Mouse (Mus musculus): ENCODE measurements around the gene Nrxn3. TPM values are rescaled to one million over a fixed set of nuclear protein-coding genes. Genes with fewer than 3 reads are reported as not detected.
A peak's percentile ranks its signal among the peaks of the same experiment; 100 is the strongest.

The Nrxn3 gene
- polyA plus RNA-seq, 1 experiment from 2014 or later: 94.1 TPM

DNA sequence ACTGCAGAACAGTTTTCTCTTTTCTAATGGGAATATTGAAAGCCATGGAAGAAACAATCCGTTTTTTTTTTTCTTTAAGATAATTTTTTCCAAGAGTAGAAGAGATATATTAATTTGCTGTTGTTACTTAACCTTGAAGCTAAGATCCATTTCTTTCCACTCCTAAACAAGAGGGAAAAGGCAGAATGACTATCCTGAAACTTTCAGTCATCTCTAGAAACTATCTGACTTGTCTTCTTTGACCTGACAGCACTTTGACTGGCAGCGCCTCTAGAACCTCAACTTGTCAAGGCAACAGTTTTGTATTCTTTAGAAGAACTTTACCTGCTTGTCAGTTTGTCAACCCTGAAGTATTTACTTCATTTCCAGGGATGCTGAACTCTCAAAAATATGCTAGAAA, 227.2 kb downstream of the Nrxn3 start:
- H3K9ac ChIP-seq: no peak overlapping the region
- no peak for ATAC-seq (ENCODE audit: low FRiP score, low read depth)
- no peak overlapping the region for H3K4me2 ChIP-seq
- 0 out of 2 replicates have a peak, but pooled peaks cover 7% of the 10 kb centered on the region for H3K4me1 ChIP-seq (replicated peaks)
- no peaks in the 10 kb centered on the region for H3K27me3 ChIP-seq
- H3K9me3 ChIP-seq: no peaks in the 10 kb centered on the region
- no peak overlapping the region for H3K27ac ChIP-seq (replicated peaks)
- H3K4me3 ChIP-seq: no peak overlapping the region
- no peaks in the 10 kb centered on the region for H3K36me3 ChIP-seq
- WGBS: 88% methylated on average over 2 of the region's 2 CpGs

DNA sequence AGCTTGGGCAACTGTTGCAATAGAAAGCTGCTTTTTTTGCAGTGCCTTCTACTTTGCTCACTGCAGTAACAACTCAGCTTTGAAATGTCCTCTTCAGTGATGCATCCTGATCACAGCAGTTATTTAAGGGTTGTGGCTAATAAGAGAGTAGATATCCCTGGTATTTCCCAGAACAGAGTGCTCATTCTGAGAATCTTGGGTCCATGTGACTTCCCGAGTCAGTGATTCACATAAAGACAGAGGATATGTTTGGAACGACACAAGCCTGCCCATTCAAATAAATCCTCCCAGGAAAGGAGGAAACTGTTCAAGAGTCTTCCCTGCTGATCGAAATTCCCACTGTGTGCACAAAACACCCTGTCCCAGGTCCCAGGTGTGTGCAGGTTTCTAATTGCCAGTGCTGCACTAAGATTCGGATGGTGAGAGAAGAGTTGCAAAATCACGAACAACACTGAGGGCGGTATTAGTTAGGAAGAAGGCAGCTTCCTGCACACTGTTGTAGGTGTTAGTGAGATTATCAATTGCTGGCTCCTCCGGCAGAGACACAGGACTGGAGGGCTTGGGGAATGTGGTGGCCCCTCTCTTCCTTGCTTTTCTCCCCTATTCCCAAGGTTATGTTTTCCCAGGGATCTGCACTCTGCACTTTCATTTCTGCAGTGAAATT, 230.4 kb downstream of the Nrxn3 start:
- H3K4me3 ChIP-seq: no peak overlapping the region
- 68% methylated on average over 7 of the region's 7 CpGs for WGBS
- H3K9me3 ChIP-seq: no peaks in the 10 kb centered on the region
- no peak overlapping the region for H3K4me2 ChIP-seq
- H3K27me3 ChIP-seq: no peaks in the 10 kb centered on the region
- H3K27ac ChIP-seq (replicated peaks): no peak overlapping the region
- no peaks in the 10 kb centered on the region for H3K36me3 ChIP-seq
- H3K9ac ChIP-seq: no peak overlapping the region
- H3K4me1 ChIP-seq (replicated peaks): 0 out of 2 replicates have a peak, but pooled peaks cover 7% of the 10 kb centered on the region
- no peak for ATAC-seq (ENCODE audit: low FRiP score, low read depth)

DNA sequence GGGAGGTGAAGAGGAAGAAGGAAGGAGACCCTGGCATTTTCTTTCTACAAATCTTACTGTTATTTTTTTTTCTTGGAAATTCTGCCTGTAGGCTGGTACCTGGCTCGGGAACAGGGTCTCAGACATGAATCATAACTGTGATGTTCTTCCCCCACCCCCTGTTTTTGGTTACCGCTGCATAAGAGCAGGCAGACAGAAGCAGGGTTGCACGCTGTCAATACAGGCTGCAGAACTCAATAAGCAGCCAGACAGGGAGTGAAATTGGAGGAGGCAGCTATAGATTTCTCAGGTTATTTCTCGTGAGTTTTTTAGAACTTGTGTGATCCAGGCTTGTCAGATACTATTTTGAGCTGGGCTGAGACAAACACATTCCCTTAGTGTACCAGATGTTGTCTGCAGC, 231.1 kb downstream of the Nrxn3 start:
- no peaks in the 10 kb centered on the region for H3K36me3 ChIP-seq
- H3K4me3 ChIP-seq: no peak overlapping the region
- ATAC-seq (ENCODE audit: low FRiP score, low read depth): no peak
- H3K4me2 ChIP-seq: no peak overlapping the region
- 0 out of 2 replicates have a peak overlapping the region, but pooled peaks have one; percentile 5 for H3K27ac ChIP-seq (replicated peaks)
- no peak overlapping the region for H3K9ac ChIP-seq
- H3K9me3 ChIP-seq: no peaks in the 10 kb centered on the region
- 0 out of 2 replicates have a peak, but pooled peaks cover 7% of the 10 kb centered on the region for H3K4me1 ChIP-seq (replicated peaks)
- 67% methylated on average over 4 of the region's 4 CpGs for WGBS
- H3K27me3 ChIP-seq: no peaks in the 10 kb centered on the region

DNA sequence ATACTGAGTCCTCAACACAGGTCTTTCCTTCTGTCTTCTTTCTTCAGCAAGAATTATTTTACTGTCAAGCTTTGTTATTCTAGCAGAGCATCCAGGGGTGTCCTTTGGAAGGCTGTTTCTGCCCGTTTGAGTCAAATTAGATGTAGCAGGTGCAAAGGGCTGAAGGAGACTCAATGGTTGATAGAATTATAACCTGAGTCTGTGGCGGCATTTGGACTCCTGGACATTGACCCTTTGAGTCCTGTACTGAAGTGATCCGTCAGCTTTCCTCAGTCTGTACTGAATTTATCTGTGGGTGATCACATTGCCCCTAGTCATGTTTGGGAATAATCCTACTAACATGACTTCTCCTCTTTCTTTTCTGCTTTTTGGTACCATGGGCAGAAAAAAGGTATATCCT, 234.8 kb downstream of the Nrxn3 start:
- H3K27me3 ChIP-seq: no peaks in the 10 kb centered on the region
- H3K36me3 ChIP-seq: no peaks in the 10 kb centered on the region
- 75% methylated on average over 3 of the region's 3 CpGs for WGBS
- no peaks in the 10 kb centered on the region for H3K9me3 ChIP-seq
- H3K9ac ChIP-seq: no peak overlapping the region
- 0 out of 2 replicates have a peak, but pooled peaks cover 7% of the 10 kb centered on the region for H3K4me1 ChIP-seq (replicated peaks)
- no peak overlapping the region for H3K27ac ChIP-seq (replicated peaks)
- H3K4me3 ChIP-seq: no peak overlapping the region
- H3K4me2 ChIP-seq: no peak overlapping the region
- ATAC-seq (ENCODE audit: low FRiP score, low read depth): no peak

DNA sequence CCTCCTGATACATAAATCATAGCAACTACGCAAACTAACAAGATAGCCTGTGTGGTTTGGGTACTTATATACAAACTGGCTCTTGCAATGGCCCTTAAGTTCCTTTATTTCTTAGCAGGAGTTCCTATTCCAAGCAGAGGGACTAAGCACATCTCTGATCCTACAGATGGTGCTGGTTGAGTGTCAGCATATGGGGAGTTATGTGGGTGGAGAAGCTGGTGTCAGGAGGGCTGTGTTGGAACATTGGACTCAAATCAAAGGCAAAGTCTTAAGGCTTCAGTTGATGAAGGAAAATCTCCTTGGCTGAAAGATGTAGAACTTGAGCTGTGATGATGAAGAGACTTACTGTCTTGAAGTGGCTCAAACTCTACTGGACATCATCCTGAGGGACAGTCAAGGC, 238.1 kb downstream of the Nrxn3 start:
- no peak for ATAC-seq (ENCODE audit: low FRiP score, low read depth)
- H3K4me3 ChIP-seq: no peak overlapping the region
- H3K4me1 ChIP-seq (replicated peaks): no peaks in the 10 kb centered on the region
- H3K4me2 ChIP-seq: no peak overlapping the region
- H3K27me3 ChIP-seq: no peaks in the 10 kb centered on the region
- no peaks in the 10 kb centered on the region for H3K9me3 ChIP-seq
- no peaks in the 10 kb centered on the region for H3K36me3 ChIP-seq
- H3K27ac ChIP-seq (replicated peaks): no peak overlapping the region
- 100% methylated on average over 1 of the region's 1 CpGs for WGBS
- H3K9ac ChIP-seq: no peak overlapping the region

DNA sequence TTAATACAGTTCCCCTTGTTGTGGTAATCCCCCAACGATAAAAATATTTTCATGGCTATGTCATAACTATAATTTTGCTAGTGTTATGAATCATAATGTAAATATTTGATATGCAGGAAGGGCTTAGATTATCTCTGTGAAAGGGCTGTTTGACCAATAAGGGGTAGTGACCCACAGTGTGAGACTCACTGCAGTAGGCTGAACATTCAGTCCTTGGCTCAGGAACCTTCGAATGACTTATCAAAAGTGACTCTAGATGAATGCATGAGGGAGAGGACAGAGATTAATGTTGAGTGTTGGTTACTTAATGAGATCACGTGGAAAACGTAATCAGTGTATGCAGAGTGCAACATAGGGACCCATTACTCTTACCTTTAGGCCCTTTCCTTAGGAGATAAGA, 243.7 kb downstream of the Nrxn3 start:
- H3K36me3 ChIP-seq: no peaks in the 10 kb centered on the region
- H3K4me1 ChIP-seq (replicated peaks): no peaks in the 10 kb centered on the region
- WGBS: 81% methylated on average over 4 of the region's 4 CpGs
- ATAC-seq (ENCODE audit: low FRiP score, low read depth): no peak
- no peak overlapping the region for H3K27ac ChIP-seq (replicated peaks)
- H3K4me2 ChIP-seq: no peak overlapping the region
- no peaks in the 10 kb centered on the region for H3K27me3 ChIP-seq
- no peaks in the 10 kb centered on the region for H3K9me3 ChIP-seq
- no peak overlapping the region for H3K9ac ChIP-seq
- H3K4me3 ChIP-seq: no peak overlapping the region

DNA sequence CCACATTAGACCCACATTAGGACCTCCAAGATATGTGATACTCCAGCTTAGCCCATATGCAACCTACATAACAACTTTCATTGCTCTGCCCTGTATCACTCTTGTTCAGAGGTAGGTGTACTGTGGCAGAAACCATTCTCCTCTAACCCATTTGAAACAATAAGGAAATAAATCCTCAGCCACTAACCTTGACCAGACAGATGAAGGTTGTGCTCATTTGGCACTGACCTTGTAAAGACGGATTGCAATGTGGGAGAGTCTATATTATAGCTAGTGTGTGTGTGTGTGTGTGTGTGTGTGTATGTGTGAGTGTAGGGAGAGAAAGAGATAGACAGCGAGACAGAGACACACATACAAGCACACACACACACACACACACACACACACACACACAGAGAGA, 253.9 kb downstream of the Nrxn3 start:
- Histone ChIP-seq H3K9me3 (no peaks in the 10 kb centered on the region), H3K9ac (no peak overlapping the region), H3K4me1 (replicated peaks) (no peaks in the 10 kb centered on the region), H3K4me2 (no peak overlapping the region), H3K27ac (replicated peaks) (no peak overlapping the region), H3K36me3 (no peaks in the 10 kb centered on the region), H3K27me3 (no peaks in the 10 kb centered on the region), H3K4me3 (no peak overlapping the region)
- ATAC-seq (ENCODE audit: low FRiP score, low read depth): no peak
- WGBS: 82% methylated on average over 1 of the region's 2 CpGs

DNA sequence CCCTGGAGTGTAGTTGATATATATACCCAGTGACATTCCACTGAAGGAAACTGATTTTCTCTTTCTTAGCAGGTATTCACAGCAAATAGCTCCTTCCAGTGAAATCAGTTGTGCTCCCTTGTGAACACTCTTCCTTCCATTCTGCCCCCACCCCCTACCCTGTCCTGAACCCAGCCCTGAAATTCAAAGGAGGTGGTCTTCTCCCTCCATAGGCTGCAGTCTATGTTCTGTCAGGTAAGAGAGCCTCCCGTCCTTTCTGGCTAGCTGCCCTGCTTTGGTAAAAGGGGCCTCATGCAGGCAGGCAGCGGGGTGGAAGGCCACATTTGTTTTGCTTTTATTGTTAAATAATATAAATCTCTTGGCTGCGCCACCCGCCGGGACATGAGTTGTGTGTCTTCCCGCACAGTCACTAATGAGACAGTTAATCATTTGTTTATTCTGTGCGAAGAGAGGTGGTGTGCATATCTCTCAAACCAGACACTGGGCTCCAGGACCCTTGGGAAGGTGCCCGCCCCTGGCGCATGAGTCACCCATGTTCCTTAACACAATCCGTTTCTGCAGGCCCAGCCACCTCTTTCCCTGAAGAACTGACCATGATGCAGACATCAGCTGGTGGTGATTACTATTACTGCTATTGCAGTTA, 261.1 kb downstream of the Nrxn3 start:
- no peak overlapping the region for H3K4me2 ChIP-seq
- WGBS: 13% methylated on average over 10 of the region's 10 CpGs
- H3K27ac ChIP-seq (replicated peaks): peak overlapping the region; percentile 54; the same call in 1 of the 2 replicates
- peak; percentile 59; the same call in 1 of the 2 replicates for ATAC-seq (ENCODE audit: low FRiP score, low read depth)
- no peak overlapping the region for H3K4me3 ChIP-seq
- H3K36me3 ChIP-seq: no peaks in the 10 kb centered on the region
- H3K27me3 ChIP-seq: no peaks in the 10 kb centered on the region
- H3K4me1 ChIP-seq (replicated peaks): peaks cover 16% of the 10 kb centered on the region
- no peaks in the 10 kb centered on the region for H3K9me3 ChIP-seq
- H3K9ac ChIP-seq: no peak overlapping the region

DNA sequence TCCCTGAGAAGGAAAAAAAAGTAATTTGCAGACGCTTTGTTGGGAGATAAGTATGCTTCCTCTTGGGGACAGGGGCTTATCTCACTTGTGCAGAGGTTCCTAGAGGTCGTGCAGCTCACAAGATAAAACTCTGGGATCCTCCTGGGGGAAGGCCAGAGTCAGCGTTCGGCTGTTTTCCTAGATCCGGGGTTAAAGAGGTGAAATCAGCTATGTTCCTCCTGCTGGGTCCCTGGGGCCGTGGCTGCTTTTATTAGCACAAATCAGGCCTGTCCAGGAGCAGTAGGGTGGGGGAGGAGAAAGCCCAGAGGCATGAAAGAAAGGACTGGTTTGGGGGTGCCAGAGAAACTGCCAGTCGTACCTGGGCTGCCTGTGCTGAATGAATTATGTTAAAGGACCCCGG, 261.7 kb downstream of the Nrxn3 start:
- Histone ChIP-seq H3K9ac (no peak overlapping the region), H3K27me3 (no peaks in the 10 kb centered on the region), H3K9me3 (no peaks in the 10 kb centered on the region), H3K27ac (replicated peaks) (0 out of 2 replicates have a peak overlapping the region, but pooled peaks have one; percentile 16), H3K4me1 (replicated peaks) (peaks cover 16% of the 10 kb centered on the region), H3K36me3 (no peaks in the 10 kb centered on the region), H3K4me3 (no peak overlapping the region), H3K4me2 (no peak overlapping the region)
- 9% methylated on average over 8 of the region's 8 CpGs for WGBS
- ATAC-seq (ENCODE audit: low FRiP score, low read depth): 0 out of 2 replicates have a peak, but pooled peaks have one; percentile 28

DNA sequence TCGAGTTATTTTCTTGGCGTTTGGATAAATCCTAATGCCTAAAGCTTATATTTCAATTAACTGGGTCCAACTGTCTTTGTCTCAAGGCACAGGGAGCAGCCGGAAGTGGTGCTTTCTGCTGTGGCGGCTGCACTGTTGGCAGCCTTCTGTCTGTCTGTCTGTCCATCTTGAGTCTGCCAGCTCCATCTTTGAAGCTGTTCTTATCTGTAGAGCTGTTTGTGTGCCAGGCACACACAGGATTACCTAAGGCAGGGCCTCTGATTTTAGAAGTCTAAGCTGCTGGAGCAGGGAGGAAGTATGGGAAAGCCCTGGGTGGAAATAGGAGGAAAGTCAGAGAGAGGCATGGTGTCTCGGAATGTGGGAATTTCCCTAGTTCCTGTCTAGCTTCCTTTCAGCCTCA, 262.1 kb downstream of the Nrxn3 start:
- H3K36me3 ChIP-seq: no peaks in the 10 kb centered on the region

DNA sequence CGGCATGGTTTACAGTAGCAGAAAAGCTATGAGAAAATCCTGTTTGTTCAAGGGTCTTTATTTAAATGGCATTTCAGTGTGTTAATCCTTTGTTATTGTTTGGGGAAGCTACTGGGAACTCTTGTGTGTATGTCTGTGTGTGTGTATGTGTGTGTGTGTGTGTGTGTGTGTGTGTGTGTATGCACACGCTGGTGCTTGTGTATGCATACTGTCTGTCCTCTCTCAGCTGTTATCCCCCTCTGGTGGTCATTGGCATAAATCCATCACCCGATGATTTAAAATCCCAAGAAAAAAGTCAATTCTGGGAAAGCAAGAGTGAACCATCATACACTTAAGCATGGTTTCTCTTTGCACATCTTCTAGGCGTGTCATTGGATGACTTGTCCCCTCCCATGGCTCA, 264.4 kb downstream of the Nrxn3 start:
- Histone ChIP-seq H3K4me3 (no peak overlapping the region), H3K27ac (replicated peaks) (no peak overlapping the region), H3K27me3 (no peaks in the 10 kb centered on the region), H3K9ac (no peak overlapping the region), H3K9me3 (no peaks in the 10 kb centered on the region), H3K4me1 (replicated peaks) (peaks cover 16% of the 10 kb centered on the region), H3K36me3 (no peaks in the 10 kb centered on the region), H3K4me2 (no peak overlapping the region)
- 48% methylated on average over 4 of the region's 4 CpGs for WGBS
- no peak for ATAC-seq (ENCODE audit: low FRiP score, low read depth)

More for the DNA sequence above, 262.1 kb downstream of the Nrxn3 start:
- H3K9ac ChIP-seq: no peak overlapping the region
- H3K27me3 ChIP-seq: no peaks in the 10 kb centered on the region
- no peak overlapping the region for H3K4me2 ChIP-seq
- no peak for ATAC-seq (ENCODE audit: low FRiP score, low read depth)
- 19% methylated on average over 5 of the region's 5 CpGs for WGBS
- no peak overlapping the region for H3K4me3 ChIP-seq
- H3K4me1 ChIP-seq (replicated peaks): peaks cover 16% of the 10 kb centered on the region
- no peaks in the 10 kb centered on the region for H3K9me3 ChIP-seq
- peak overlapping the region; percentile 16 for H3K27ac ChIP-seq (replicated peaks)

DNA sequence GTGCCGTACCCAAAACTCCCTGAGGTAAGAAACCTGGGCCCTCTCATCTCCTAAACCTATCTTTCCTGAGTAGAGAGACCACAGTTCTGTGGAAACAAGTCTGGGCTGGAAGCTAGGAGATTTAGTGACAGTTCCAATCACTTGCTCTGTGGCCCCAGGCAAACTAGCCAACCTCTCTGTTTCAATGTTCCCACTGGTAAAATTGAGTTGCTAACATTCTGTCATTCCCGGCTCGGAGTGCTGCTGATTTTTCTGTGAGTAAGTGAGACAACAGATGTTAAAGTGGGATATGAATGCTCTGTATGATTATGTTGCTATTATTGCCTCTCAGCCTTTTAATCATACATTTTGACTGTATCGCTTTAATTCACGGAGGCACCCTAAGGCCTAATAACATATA, 268.1 kb downstream of the Nrxn3 start:
- no peaks in the 10 kb centered on the region for H3K36me3 ChIP-seq
- no peak overlapping the region for H3K4me2 ChIP-seq
- no peak overlapping the region for H3K9ac ChIP-seq
- H3K27ac ChIP-seq (replicated peaks): no peak overlapping the region
- no peak overlapping the region for H3K4me3 ChIP-seq
- WGBS: 64% methylated on average over 5 of the region's 5 CpGs
- ATAC-seq (ENCODE audit: low FRiP score, low read depth): no peak
- H3K9me3 ChIP-seq: no peaks in the 10 kb centered on the region
- no peaks in the 10 kb centered on the region for H3K4me1 ChIP-seq (replicated peaks)
- no peaks in the 10 kb centered on the region for H3K27me3 ChIP-seq
